24 mouse cellular contexts compared by ENCODE assay signal in genomic region chr6:99746275-99746674, GRCm38 (mm10). TPM values are rescaled to one million over a fixed set of nuclear protein-coding genes. Genes with fewer than 3 reads are reported as not detected.
"Had no signal": no experiment of that assay in that cellular context is flagged by ENCODE, and none has a peak within 500 bp of the region (broad histone marks: within the 10 kb centered on the region; RNA-seq: fewer than 3 reads in every experiment).

No protein-coding gene starts in this region.

- H3K9ac ChIP-seq: liver, embryonic 14.5 days; lung, embryonic 14.5 days; midbrain, embryonic 13.5 days; midbrain, embryonic 15.5 days; neural tube, embryonic 13.5 days; neural tube, embryonic 15.5 days had no signal

- H3K4me2 ChIP-seq: lung, embryonic 14.5 days; midbrain, embryonic 13.5 days; midbrain, embryonic 15.5 days; neural tube, embryonic 13.5 days; neural tube, embryonic 15.5 days had no signal

- H3K27me3 ChIP-seq: midbrain, embryonic 13.5 days; midbrain, embryonic 15.5 days; neural tube, embryonic 13.5 days had no signal

- H3K4me1 ChIP-seq: midbrain, embryonic 10.5 days; midbrain, embryonic 13.5 days; midbrain, embryonic 15.5 days had no signal

- H3K27ac ChIP-seq: liver, embryonic 14.5 days; midbrain, embryonic 10.5 days; midbrain, embryonic 13.5 days; midbrain, embryonic 15.5 days; neural tube, embryonic 13.5 days; neural tube, embryonic 15.5 days had no signal

- H3K36me3 ChIP-seq: midbrain, embryonic 10.5 days; midbrain, embryonic 13.5 days; midbrain, embryonic 15.5 days; neural tube, embryonic 13.5 days; neural tube, embryonic 15.5 days had no signal

- H3K9me3 ChIP-seq: midbrain, embryonic 10.5 days; midbrain, embryonic 13.5 days; midbrain, embryonic 15.5 days; neural tube, embryonic 13.5 days; neural tube, embryonic 15.5 days had no signal

- ATAC-seq: midbrain, embryonic 13.5 days; midbrain, embryonic 15.5 days had no signal

- DNase-seq: lung, adult 18-20 months; lung, embryonic 14.5 days; lung, postnatal 10 days; lung, postnatal 4 days; retina, postnatal 1 day; right cerebral cortex, adult 18-20 months; right cerebral cortex, postnatal 25 days; right cerebral cortex, postnatal 4 days; spleen, adult 18-20 months; thymus, adult 2 months; thymus, postnatal 25 days; thymus, postnatal 4 days had no signal

- H3K4me3 ChIP-seq: midbrain, embryonic 10.5 days; midbrain, embryonic 13.5 days; midbrain, embryonic 15.5 days; myocyte; neural tube, embryonic 13.5 days; neural tube, embryonic 15.5 days had no signal

RNA-seq across cellular contexts. Expression of gene Prok2, which starts 20.1 kb away (rescaled TPM):
- total RNA-seq: megakaryocyte-erythroid progenitor cell, adult 5-6 weeks had no signal
- polyA plus RNA-seq: midbrain, embryonic 10.5 days; myocyte; neural tube, embryonic 11.5 days; neural tube, embryonic 13.5 days; small intestine, adult 2 months; stomach, embryonic 14.5 days; thymus, adult 2 months; urinary bladder, adult 2 months had no signal

RNA-seq across cellular contexts. Expression of gene Gpr27, which starts 53.8 kb away (rescaled TPM):
- total RNA-seq: megakaryocyte-erythroid progenitor cell, adult 5-6 weeks had no signal
- polyA plus RNA-seq: myocyte had no signal
